Mouse (Mus musculus): ENCODE results near the gene Nkx2-3.

DNA sequence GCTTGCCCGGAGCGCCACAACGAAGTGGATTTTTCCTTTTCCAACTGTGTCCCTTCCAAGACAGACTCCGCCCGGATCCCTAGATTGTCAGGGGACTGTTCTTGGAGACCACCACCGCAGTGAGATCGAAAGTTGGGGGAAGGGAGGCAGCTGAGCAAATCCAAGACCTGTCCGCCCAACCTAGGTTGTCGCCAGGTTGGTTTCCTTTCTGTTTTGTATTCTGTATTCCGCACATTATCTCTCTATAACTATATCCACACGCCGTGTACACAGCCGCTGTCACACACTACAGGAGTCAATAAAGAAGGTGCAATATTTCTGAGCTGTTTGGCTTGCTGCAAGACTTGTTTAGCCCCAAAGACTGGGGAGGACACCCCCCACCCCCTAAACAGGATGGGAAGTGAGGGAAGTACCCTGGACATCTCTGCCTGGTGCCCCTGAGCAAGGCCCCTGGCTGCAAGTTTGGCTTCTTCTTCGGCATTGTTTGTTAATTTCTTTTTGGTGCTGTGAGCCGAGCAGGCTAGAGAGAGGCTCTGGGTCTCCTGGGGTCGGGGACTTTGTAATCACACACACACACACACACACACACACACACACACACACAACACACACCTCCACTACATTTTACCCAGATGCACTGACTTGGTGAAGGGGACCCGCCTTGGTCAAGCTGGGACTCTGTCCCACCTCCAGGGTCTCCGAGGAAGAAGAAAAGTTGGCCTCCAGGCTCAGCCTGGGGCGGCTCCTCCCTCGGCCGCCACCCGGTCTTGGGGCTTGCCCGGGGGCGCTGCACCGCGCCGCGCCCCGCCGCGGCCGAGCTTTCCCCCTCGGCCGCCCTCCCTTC, 3.7 kb downstream of the Nkx2-3 start:
- TF ChIP-seq GATA1 (IDR thresholded peaks at IDR 0.05; ENCODE audit: borderline replicate concordance, low read length) (no peak), FLI1 (IDR thresholded peaks at IDR 0.05; ENCODE audit: low read length) (no peak)
